Mouse (Mus musculus): ENCODE measurements at regions not wholly inside any gene's neighbourhood (a gene's known extent, or its start where the extent isn't known, plus 50 kb on each side); places are given as distances from the start of the nearest gene placed in this dataset.

DNA sequence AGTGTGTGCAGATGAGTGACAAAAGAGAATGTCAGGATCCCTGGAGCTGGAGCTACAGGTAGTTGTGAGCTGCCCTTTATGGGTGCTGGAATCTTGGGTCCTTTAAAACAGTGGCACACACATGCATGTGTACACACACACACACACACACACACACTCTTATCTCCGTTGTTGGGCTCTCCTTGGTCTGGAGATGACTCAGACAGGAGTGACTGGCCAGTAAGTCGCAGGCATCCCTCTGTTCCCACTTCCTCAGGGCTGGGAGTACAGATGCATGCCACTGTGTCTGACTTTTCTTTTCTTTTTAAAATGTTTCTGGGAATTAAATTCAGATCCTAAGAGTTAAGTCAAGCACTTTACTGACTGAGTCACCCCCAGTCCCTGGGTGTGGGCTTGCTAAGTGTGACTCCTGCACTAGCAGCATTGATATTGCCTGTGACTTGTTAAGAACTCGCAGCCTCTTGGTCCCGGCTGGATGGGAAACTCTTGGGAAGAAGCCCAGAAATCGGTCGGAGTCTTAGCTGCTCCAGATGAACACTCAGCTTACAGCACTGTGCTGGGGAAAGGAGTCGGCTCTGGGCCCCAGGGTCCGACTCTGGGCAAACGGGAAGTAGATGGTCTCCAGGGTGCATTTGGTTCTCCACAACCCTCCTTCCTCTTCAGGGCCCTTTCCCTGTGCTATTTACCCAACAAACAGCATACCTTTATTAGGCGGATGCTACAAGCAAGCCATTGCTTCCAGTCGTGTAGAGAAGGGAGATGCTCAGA lies 233.0 kb upstream of the Cxcr4 start:
- TF ChIP-seq POLR2A (IDR thresholded peaks at IDR 0.05; ENCODE audit: extremely low read depth, insufficient read depth, low read length) = no peak
- TF ChIP-seq CTCF (IDR thresholded peaks at IDR 0.05; ENCODE audit: low read depth, low read length) = no peak

Data from liver, adult 2 months (tissue).